Mouse (Mus musculus) forebrain, embryonic 12.5 days (tissue): Measurements from ENCODE around the gene Tfr2. TPM values are rescaled to one million over a fixed set of nuclear protein-coding genes. Genes with fewer than 3 reads are reported as not detected.
A peak's percentile ranks its signal among the peaks of the same experiment; 100 is the strongest.

Source experiments
- ATAC-seq: fragments of 200-750 bp; cut with Nextera tagmentation; 2 replicates; pipeline ENCODE4 v1.8.0; 2017; ENCODE audit warnings: moderate TSS enrichment; ENCODE audit not compliant: low FRiP score
- H3K27ac ChIP-seq: fragments of 300-500 bp; sonication (generic); 2 replicates; pipeline ENCODE4 v1.5.1; 2016; ENCODE audit warnings: mild to moderate bottlenecking
- H3K27me3 ChIP-seq: fragments of 300-500 bp; sonication (generic); 2 replicates; pipeline ENCODE4 v1.6.1; 2016; ENCODE audit warnings: mild to moderate bottlenecking
- H3K36me3 ChIP-seq: fragments of 300-500 bp; sonication (generic); replicated peaks from 2 replicates; pipeline ENCODE4 v1.6.1; 2016; ENCODE audit warnings: mild to moderate bottlenecking
- H3K4me1 ChIP-seq: fragments of 300-500 bp; sonication (generic); 2 replicates; pipeline ENCODE4 v1.6.1; 2016
- H3K4me2 ChIP-seq: fragments of 300-500 bp; sonication (generic); 2 replicates; pipeline ENCODE4 v1.6.1; 2016; ENCODE audit warnings: mild to moderate bottlenecking, moderate library complexity
- H3K4me3 ChIP-seq: fragments of 300-500 bp; sonication (generic); replicated peaks from 2 replicates; pipeline ENCODE4 v1.5.1; 2016; ENCODE audit warnings: mild to moderate bottlenecking
- H3K9ac ChIP-seq: fragments of 300-500 bp; sonication (generic); 2 replicates; pipeline ENCODE4 v1.6.1; 2016; ENCODE audit warnings: mild to moderate bottlenecking
- H3K9me3 ChIP-seq: fragments of 300-500 bp; sonication (generic); 2 replicates; pipeline ENCODE4 v1.6.1; 2016
- WGBS: fragments of 180-500 bp; shearing (Covaris S2); methylation state at CpG from one replicate; pipeline ENCODE4 v1.1.7; 2016; 5-methylcytosine and 5-hydroxymethylcytosine counted together
- polyA plus RNA-seq: library from polyadenylated mRNA; unstranded; fragments of >200 nt; fragmentation: Nextera tagmentation; extraction: Ambion mirVana; gene quantifications from 2 replicates; pipeline ENCODE4 v1.2.1, GENCODE M21; 2016

The Tfr2 gene
- polyA plus RNA-seq, 1 experiment from 2014 or later: 1.7 TPM

DNA sequence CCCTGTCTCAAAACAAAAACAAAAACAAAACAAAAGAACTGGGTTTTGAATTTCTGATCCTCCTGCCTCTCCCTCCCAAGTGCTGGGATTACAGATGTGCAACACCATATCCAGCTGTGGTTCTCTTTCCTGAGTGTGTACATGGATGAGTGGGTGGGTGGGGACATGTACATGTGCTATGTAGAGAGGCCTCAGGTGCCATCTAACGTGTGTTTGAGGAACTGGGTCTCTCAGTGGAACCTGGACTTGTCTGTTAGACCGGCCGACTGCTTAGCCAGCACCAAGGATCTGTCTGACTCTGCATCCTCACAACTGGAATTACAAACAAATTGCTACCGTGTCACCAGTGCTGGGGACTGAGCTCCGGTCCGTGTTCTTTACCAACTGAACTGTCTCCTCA lies 28.0 kb downstream of the Tfr2 start:
- Histone ChIP-seq H3K4me2 (no peak overlapping the region), H3K27ac (no peak overlapping the region), H3K9ac (no peak overlapping the region), H3K4me1 (peaks cover 28% of the 10 kb centered on the region), H3K27me3 (no peaks in the 10 kb centered on the region), H3K9me3 (no peaks in the 10 kb centered on the region), H3K4me3 (no peak overlapping the region), H3K36me3 (no peaks in the 10 kb centered on the region)
- 94% methylated on average over 6 of the region's 6 CpGs for WGBS
- no peak for ATAC-seq

DNA sequence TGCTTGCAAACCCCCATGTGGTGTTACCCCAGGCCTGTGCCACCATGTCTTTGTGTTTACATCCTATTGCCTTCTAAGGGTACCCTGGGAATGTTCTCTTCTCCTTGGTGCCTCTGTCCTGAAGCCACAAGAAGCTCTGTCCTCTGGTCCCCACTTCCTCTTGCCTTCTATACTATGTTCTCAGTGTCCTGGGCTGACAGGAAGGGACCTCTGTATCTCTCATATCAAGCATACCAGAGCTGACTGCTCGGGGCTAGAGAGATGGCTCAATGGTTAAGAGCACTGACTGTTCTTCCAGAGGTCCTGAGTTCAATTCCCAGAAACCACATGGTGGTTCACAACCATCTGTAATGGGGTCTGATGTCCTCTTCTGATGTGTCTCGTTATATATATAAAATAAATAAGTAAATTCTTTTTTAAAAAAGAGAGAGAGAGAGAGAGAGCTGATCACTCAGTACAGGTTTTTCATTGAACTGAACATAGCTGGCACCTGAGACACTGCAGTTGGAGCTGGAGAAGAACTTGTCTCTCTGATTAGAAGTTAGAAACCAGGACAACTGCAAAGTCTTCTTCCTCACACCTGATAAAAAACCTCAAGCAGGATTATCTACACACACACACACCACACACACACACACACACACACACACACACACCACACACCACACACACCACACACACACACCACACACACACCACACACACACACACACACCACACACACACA lies 28.6 kb downstream of the Tfr2 start:
- no peak for ATAC-seq
- 83% methylated on average over 2 of the region's 2 CpGs for WGBS
- Histone ChIP-seq H3K36me3 (no peaks in the 10 kb centered on the region), H3K4me1 (peaks cover 34% of the 10 kb centered on the region), H3K4me2 (no peak overlapping the region), H3K9ac (no peak overlapping the region), H3K9me3 (no peaks in the 10 kb centered on the region), H3K27me3 (no peaks in the 10 kb centered on the region), H3K4me3 (no peak overlapping the region), H3K27ac (no peak overlapping the region)

DNA sequence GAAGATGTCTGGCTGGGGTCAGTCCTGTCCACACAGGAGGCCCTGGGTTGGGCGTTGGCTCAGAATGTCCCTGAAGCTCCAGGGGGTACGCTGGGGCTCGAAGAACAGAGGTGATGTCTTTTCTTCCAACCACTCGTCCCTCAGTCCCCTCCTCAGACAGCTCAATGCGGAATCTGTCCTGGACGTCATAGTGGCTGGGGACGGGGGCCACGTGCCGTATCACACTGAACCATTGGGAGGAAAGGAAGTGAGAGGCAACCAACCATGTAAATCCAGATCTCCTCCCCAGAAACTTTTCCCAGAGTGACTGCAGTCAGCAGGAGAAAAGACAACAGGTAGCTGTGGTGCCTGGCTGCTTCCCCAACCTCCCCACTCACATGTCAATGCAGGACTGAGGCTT lies 30.0 kb downstream of the Tfr2 start:
- ATAC-seq: no peak
- Histone ChIP-seq H3K4me2 (peak overlapping the region; percentile 96), H3K4me3 (peak overlapping the region; percentile 71), H3K27me3 (no peaks in the 10 kb centered on the region), H3K36me3 (no peaks in the 10 kb centered on the region), H3K9ac (peak overlapping the region; percentile 86), H3K9me3 (no peaks in the 10 kb centered on the region), H3K27ac (no peak overlapping the region), H3K4me1 (peaks cover 37% of the 10 kb centered on the region)
- 70% methylated on average over 9 of the region's 9 CpGs for WGBS

DNA sequence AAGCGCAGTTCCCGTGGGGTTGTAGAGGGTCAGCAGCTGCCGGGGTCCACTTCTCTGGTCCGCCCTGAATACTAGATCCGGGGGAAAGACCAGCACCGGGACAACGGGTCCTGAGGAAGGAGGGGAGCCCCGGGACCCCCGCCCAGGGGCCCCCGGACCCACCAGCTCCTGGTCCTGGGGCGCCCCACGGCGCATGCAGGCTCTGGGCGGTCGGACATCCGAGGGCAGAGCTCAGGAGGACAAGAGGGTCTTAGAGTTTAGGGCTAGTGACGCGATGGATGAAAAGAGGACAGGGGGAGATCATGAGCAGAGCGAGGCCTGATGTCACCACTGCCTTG lies 30.6 kb downstream of the Tfr2 start:
- Histone ChIP-seq H3K9me3 (no peaks in the 10 kb centered on the region), H3K27me3 (no peaks in the 10 kb centered on the region), H3K27ac (peak overlapping the region; percentile 81; the same call in 1 of the 2 replicates), H3K9ac (peak overlapping the region; percentile 86), H3K36me3 (no peaks in the 10 kb centered on the region), H3K4me3 (peak overlapping the region; percentile 71), H3K4me2 (peak overlapping the region; percentile 96), H3K4me1 (peaks cover 37% of the 10 kb centered on the region)
- ATAC-seq: no peak; the same call in none of the 2 replicates
- 3% methylated on average over 19 of the region's 19 CpGs for WGBS

DNA sequence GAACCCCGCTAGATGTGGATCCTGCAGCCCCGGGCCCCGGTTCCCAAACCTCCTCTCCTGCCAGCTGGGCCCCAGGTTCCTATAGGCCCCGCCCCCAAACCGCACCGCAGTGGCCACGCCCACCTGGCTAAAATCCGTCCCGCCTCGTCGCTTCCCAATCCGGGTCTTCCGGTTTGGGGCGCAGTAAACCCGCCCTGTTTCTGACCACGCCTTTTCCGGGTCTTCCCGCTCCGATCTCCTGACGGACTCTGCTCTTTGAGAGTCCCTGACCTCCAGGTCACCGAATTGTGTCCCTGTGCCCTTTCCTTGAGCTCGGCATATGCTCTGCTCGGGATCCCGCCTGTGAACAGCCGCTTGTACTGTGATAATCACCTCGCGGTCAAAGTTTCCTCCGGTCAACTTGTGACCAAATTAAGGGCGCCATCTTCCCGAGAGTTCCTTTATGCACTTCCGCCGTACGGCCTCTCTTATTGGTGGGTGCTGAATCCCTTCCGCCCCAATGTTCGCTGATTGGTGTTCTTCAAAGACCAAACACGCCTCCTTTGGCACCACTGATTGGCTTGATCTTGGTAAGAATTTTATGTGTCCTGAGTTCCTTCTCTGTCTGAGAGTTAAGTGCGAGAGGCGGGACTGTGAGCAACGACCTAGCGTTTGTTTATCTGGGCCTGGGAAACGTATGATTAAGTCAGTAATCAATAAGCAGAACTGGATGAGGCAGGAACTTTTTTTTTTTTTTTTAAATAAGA lies 31.2 kb downstream of the Tfr2 start, which contains the start of gene Mospd3:
Gene Mospd3, minus strand, starts transcription at position 440 of the 746 bp plus-strand sequence.
- Histone ChIP-seq H3K27me3 (no peaks in the 10 kb centered on the region), H3K36me3 (no peaks in the 10 kb centered on the region), H3K4me3 (peak within 1 kb of the TSS; percentile 71), H3K9ac (peak within 1 kb of the TSS; percentile 86), H3K4me2 (peak within 1 kb of the TSS; percentile 96), H3K4me1 (peaks cover 37% of the 10 kb centered on the region), H3K27ac (peak within 1 kb of the TSS; percentile 81), H3K9me3 (no peaks in the 10 kb centered on the region)
- ATAC-seq: peak; percentile 95
- under 1% methylated on average over 41 of the region's 41 CpGs for WGBS

DNA sequence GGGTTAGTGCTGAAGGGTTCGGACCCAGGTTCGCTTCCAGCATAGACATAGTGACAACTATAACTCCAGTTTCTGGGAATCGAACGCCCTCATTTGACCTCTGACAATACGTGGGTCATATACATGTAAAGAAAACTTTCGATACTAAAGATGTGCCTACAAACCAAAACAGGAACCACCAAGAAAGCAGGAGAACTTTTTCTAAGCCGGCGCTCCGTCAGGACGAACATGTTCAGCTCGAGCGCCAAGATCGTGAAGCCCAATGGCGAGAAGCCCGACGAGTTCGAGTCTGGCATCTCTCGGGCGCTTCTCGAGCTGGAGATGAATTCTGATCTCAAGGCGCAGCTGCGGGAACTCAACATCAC lies 31.7 kb downstream of the Tfr2 start:
- WGBS: under 1% methylated on average over 22 of the region's 22 CpGs
- H3K27me3 ChIP-seq: no peaks in the 10 kb centered on the region
- ATAC-seq: no peak
- H3K4me2 ChIP-seq: peak overlapping the region; percentile 96
- no peak overlapping the region; the same call in 1 of the 2 replicates for H3K27ac ChIP-seq
- peaks cover 37% of the 10 kb centered on the region for H3K4me1 ChIP-seq
- H3K9ac ChIP-seq: peak overlapping the region; percentile 59
- no peaks in the 10 kb centered on the region for H3K9me3 ChIP-seq
- peak overlapping the region; percentile 71 for H3K4me3 ChIP-seq
- H3K36me3 ChIP-seq: no peaks in the 10 kb centered on the region

DNA sequence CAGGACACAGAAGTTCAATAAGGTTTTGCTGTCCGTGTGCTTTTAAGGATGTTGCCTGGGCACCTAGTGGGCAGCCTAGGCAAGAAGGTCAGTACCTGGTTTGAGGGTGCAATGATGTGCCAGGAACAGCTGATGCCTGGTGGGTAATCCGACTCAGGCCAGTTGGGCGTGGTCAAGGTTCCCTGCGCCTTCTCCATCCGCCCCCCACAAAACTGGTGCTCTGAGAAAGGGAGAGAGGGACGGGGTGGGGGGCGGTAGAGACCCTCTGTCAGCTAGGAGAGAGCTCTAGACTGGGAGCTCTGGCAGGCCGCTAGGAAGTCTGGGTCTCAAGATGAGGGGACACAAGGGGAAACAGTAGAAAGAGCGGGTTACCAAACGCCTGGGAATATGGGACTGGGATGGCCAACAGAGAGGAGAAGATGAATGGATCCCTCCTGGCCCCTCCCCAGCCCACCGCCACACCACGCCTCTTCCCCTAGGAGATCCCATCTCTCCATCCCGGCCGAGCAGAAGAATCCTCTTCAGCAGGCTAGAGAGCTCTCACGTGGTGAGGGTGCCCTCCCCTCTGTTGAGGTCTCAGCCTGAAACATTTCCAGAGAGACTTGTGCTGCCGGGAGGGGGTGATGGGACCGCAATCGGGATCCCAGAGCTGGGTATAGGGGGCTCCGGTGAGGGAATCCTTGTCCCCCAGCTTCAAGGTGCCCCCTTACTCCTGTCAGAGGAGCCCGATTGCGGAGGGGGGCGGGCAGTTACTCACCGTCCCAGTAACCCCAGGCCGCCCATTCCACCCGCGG lies 38.4 kb downstream of the Tfr2 start:
- no peak overlapping the region for H3K27ac ChIP-seq
- H3K27me3 ChIP-seq: peaks cover 24% of the 10 kb centered on the region
- peak; percentile 40; the same call in 1 of the 2 replicates for ATAC-seq
- no peaks in the 10 kb centered on the region for H3K9me3 ChIP-seq
- H3K4me2 ChIP-seq: peak overlapping the region; percentile 43
- no peaks in the 10 kb centered on the region for H3K36me3 ChIP-seq
- H3K4me3 ChIP-seq: peak overlapping the region; percentile 4; the same call in 1 of the 2 replicates
- peaks cover 49% of the 10 kb centered on the region for H3K4me1 ChIP-seq
- WGBS: 12% methylated on average over 26 of the region's 26 CpGs
- 0 out of 2 replicates have a peak overlapping the region, but pooled peaks have one; percentile 33 for H3K9ac ChIP-seq

DNA sequence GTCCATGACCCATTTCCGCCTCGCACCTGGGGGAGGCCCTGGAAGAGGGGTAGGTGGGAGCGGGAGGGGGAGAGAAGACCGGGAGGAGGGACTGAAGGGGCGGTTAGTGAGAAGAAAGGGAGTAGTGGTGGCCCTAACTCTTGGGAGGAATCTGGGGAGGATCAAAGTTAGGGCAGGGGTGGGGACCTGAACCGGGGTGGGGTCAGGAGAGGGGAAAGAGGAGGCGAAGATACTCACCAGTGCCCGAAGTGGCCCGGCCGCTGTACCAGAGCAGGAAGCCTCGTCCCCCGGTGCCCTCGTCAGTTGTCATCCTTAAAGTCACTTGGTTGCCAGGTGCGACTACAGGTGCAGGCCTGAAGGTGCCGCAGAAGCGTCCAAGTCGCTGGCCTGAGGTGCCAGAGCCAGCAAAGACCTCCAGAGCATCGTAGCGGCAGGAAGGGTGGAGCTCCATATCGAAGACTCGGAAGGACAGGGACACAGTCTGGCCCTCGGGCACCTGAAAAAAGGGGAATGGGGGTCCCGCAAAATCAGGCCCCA lies 39.1 kb downstream of the Tfr2 start:
- H3K4me1 ChIP-seq: peaks cover 48% of the 10 kb centered on the region
- no peak for ATAC-seq
- peak overlapping the region; percentile 43 for H3K4me2 ChIP-seq
- 16% methylated on average over 21 of the region's 23 CpGs for WGBS
- no peaks in the 10 kb centered on the region for H3K9me3 ChIP-seq
- 0 out of 2 replicates have a peak overlapping the region, but pooled peaks have one; percentile 33 for H3K9ac ChIP-seq
- H3K27ac ChIP-seq: no peak overlapping the region
- peaks cover 24% of the 10 kb centered on the region for H3K27me3 ChIP-seq
- H3K36me3 ChIP-seq: no peaks in the 10 kb centered on the region
- peak overlapping the region; percentile 4; the same call in 1 of the 2 replicates for H3K4me3 ChIP-seq

DNA sequence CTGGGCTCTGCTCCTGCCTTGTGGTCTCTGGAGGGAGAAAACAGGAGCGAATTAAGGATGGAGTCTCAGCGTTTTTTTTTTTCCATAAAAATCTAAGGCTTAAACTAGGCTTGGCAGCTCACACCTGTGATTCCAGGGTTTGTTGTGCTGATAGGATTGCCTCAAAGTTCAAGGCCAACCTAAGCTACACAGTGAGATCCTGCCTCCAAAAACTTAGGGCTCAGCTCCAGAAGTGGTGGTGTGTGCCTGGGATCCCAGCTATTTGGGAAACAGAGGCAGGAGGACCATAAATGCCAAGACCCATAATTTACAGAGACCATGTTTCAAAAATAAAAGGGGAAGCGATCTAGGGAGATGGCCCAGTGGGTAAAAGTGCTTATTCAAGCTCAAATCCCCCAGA lies 39.7 kb downstream of the Tfr2 start:
- Histone ChIP-seq H3K27ac (no peak overlapping the region), H3K27me3 (peaks cover 24% of the 10 kb centered on the region), H3K4me3 (no peak overlapping the region), H3K9ac (no peak overlapping the region), H3K4me2 (no peak overlapping the region), H3K36me3 (no peaks in the 10 kb centered on the region), H3K4me1 (peaks cover 48% of the 10 kb centered on the region), H3K9me3 (no peaks in the 10 kb centered on the region)
- WGBS: 65% methylated on average over 3 of the region's 3 CpGs
- ATAC-seq: no peak

DNA sequence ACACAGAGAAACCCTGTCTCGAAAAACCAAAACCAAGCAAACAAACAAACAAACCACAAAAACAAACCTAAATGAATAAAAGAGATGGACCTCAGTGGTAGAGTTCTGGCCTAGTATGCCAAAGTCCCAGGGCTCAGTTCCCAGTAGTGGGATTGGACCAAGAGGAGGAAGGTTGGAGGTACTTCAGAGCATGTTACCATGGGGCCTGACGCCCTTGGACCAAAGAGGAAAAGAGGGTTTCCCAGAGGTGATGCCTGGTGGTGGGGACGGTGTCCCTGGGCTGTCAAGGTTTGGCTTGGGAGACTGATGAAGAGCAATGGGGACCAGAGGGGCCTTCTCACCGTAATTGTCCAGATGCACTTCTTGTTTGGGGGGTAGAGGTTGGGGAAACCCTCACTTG lies 40.4 kb downstream of the Tfr2 start:
- H3K4me2 ChIP-seq: peak overlapping the region; percentile 19; the same call in 1 of the 2 replicates
- no peak for ATAC-seq
- H3K27ac ChIP-seq: peak overlapping the region; percentile 62; the same call in 1 of the 2 replicates
- no peaks in the 10 kb centered on the region for H3K36me3 ChIP-seq
- H3K4me3 ChIP-seq: 0 out of 2 replicates have a peak overlapping the region, but pooled peaks have one; percentile 4
- no peak overlapping the region for H3K9ac ChIP-seq
- 77% methylated on average over 4 of the region's 4 CpGs for WGBS
- peaks cover 24% of the 10 kb centered on the region for H3K27me3 ChIP-seq
- H3K4me1 ChIP-seq: peaks cover 48% of the 10 kb centered on the region
- no peaks in the 10 kb centered on the region for H3K9me3 ChIP-seq

DNA sequence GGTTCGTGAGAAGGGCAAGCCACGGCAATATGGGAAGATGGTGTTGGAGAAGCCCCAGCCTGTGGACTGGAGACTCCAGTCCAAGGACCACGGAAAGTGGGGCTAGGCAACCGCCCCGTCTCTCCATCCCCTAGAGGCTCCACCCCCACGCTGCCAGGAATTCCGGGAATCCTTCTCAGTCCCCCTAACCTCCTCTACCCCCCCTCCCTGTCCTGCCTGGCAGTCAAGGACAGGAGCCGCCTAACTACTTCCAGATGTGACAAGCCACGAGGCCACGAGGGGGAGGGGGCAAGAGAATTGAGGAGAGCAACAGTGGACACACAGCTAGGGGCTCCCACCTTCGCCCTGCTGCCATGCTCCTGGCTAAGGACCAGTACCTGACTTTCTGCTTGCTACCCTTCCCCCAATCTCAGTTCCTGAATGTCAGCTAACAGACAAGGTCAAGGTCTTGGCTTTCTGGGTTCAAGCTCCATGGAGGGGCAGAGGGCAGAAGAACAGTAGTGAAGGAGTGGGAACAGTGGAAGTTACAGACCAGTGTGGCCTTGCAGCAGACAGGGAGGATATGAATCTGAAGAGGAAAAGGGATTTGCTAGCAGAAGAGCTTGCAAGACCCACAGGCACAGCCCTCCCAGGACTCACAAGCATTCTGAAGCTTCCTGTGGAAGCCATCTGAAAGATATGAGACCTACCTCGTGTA lies 41.1 kb downstream of the Tfr2 start:
- peaks cover 24% of the 10 kb centered on the region for H3K27me3 ChIP-seq
- no peak for ATAC-seq
- H3K4me3 ChIP-seq: 0 out of 2 replicates have a peak overlapping the region, but pooled peaks have one; percentile 4
- WGBS: 19% methylated on average over 12 of the region's 12 CpGs
- no peaks in the 10 kb centered on the region for H3K36me3 ChIP-seq
- no peak overlapping the region; the same call in 1 of the 2 replicates for H3K9ac ChIP-seq
- H3K27ac ChIP-seq: peak overlapping the region; percentile 62
- peaks cover 48% of the 10 kb centered on the region for H3K4me1 ChIP-seq
- peak overlapping the region; percentile 19 for H3K4me2 ChIP-seq
- no peaks in the 10 kb centered on the region for H3K9me3 ChIP-seq
